Mouse (Mus musculus) T-helper 17 cell (primary cell): ENCODE data around the gene Ggct.

Source experiments
- in situ Hi-C, 2 experiments: fragments of 300-600 bp; cut with MboI, MseI; formaldehyde crosslinking; loops; 1 replicate in 1 of 2; 2 replicates in 1 of 2; pipeline ENCODE4 v1.15.1; 2025; ENCODE audit warnings: high pct_unique_total_duplicates in 2 of 2

Ggct gene

GRCm38 (mm10) chr6:55001320-55001719, 8.6 kb upstream of the Ggct start:
- in situ Hi-C loops: no loop called here

- in situ Hi-C loops: loop anchor here in 1 of 2 experiments (5.0 kb wide), 1 partner anchor 40 kb away; the partner anchor contains the start of gene Gars
These were observed 5.0 kb upstream of the Ggct start for GRCm38 (mm10) chr6:54997726-54998125.

GRCm38 (mm10) chr6:54996361-54996760, 3.6 kb upstream of the Ggct start:
- in situ Hi-C loops: loop anchor here in 1 of 2 experiments (5.0 kb wide), 1 partner anchor 41 kb away; the partner anchor contains the start of gene Gars

- in situ Hi-C loops: loop anchor here in 1 of 2 experiments (5.0 kb wide), 1 partner anchor 180 kb away; no protein-coding TSS in a partner anchor
These were observed 609 bp downstream of the Ggct start for GRCm38 (mm10) chr6:54992141-54992540.

- in situ Hi-C loops: loop anchor here in 1 of 2 experiments (5.0 kb wide), 1 partner anchor 179 kb away; no protein-coding TSS in a partner anchor
These were observed 1.6 kb downstream of the Ggct start for GRCm38 (mm10) chr6:54991189-54991588.

GRCm38 (mm10) chr6:54988141-54988540, 4.6 kb downstream of the Ggct start:
- in situ Hi-C loops: no loop called here

- in situ Hi-C loops: loop anchor here in 1 of 2 experiments (5.0 kb wide), 1 partner anchor 302 kb away; the partner anchor contains the start of gene Mturn
These were observed 8.7 kb downstream of the Ggct start for GRCm38 (mm10) chr6:54984096-54984495.

GRCm38 (mm10) chr6:54983526-54984050, 9.2 kb downstream of the Ggct start:
- in situ Hi-C loops: loop anchor here in 1 of 2 experiments (5.0 kb wide), 1 partner anchor 301 kb away; the partner anchor contains the start of gene Mturn

GRCm38 (mm10) chr6:54979426-54979825, 13.3 kb downstream of the Ggct start:
- in situ Hi-C loops: no loop called here

GRCm38 (mm10) chr6:54975616-54976015, 17.1 kb downstream of the Ggct start:
- in situ Hi-C loops: no loop called here

- in situ Hi-C loops: no loop called here
These were observed 18.2 kb downstream of the Ggct start for GRCm38 (mm10) chr6:54974501-54974900.

GRCm38 (mm10) chr6:54972929-54973211, 19.9 kb downstream of the Ggct start:
- in situ Hi-C loops: no loop called here

GRCm38 (mm10) chr6:54972111-54972928, 20.4 kb downstream of the Ggct start, which contains the start of gene Nod1:
Gene Nod1 (minus strand): TSS chr6:54972612.
- in situ Hi-C loops: no loop called here

- in situ Hi-C loops: no loop called here
These were observed 21.0 kb downstream of the Ggct start for GRCm38 (mm10) chr6:54971731-54972110.

- in situ Hi-C loops: no loop called here
These were observed 22.2 kb downstream of the Ggct start for GRCm38 (mm10) chr6:54970506-54970905.

GRCm38 (mm10) chr6:54969801-54970200, 22.9 kb downstream of the Ggct start:
- in situ Hi-C loops: no loop called here

GRCm38 (mm10) chr6:54967591-54967990, 25.2 kb downstream of the Ggct start:
- in situ Hi-C loops: no loop called here

GRCm38 (mm10) chr6:54965234-54965633, 27.5 kb downstream of the Ggct start:
- in situ Hi-C loops: no loop called here

GRCm38 (mm10) chr6:54964755-54965154, 28.0 kb downstream of the Ggct start:
- in situ Hi-C loops: no loop called here

- in situ Hi-C loops: no loop called here
These were observed 29.2 kb downstream of the Ggct start for GRCm38 (mm10) chr6:54963599-54963998.

- in situ Hi-C loops: no loop called here
These were observed 35.1 kb downstream of the Ggct start for GRCm38 (mm10) chr6:54957655-54958054.

- in situ Hi-C loops: no loop called here
These were observed 36.3 kb downstream of the Ggct start for GRCm38 (mm10) chr6:54956425-54956824.

- in situ Hi-C loops: no loop called here
These were observed 36.8 kb downstream of the Ggct start for GRCm38 (mm10) chr6:54955949-54956348.
